Mouse (Mus musculus): ENCODE measurements at regions not wholly inside any gene's neighbourhood (a gene's known extent, or its start where the extent isn't known, plus 50 kb on each side); places are given as distances from the start of the nearest gene placed in this dataset.

DNA sequence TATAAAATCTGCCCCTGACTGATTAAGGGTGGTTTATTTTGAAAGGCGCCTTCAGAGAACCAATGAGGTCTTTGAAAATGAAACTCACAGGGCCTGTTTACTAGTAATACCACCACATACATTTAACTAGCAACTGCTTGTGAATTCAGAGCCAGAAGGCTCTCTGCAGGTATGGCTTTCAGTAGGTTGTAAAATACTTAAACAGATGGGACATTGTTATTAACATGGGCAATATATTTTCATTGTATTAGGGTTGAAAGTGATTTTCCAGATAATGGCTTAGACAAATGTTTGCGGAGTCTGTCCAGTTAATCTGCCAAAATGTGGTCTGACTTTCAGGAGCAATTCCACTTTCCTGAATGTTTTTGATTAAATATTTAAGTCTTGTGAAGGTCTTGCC, 430.8 kb downstream of the Btg1 start:
- no peak for DNase-seq (ENCODE audit: low spot score in 2 of 2)

DNA sequence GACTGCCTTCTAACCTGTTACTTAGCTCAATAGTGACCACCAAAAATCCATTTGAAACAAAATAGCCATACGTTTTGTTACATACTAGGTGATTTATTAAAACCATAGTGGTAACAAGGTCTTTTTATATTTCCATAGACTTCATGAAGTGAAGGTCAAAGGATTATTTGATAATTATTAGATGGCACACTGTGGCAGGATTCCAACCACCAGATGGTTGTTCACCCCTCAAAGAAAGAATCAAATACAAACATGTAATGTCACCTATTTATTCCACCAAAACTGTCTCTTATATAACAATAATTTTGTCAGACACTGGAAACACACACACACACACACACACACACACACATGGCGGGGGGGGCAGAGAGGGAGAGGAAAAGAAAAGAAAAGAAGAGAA, 431.2 kb downstream of the Btg1 start:
- no peak for DNase-seq (ENCODE audit: low spot score in 2 of 2)

GRCm38 (mm10) chr10:97054472-97054871, 424.9 kb upstream of the Dcn start:
- DNase-seq (ENCODE audit: low spot score in 2 of 2): no peak

DNA sequence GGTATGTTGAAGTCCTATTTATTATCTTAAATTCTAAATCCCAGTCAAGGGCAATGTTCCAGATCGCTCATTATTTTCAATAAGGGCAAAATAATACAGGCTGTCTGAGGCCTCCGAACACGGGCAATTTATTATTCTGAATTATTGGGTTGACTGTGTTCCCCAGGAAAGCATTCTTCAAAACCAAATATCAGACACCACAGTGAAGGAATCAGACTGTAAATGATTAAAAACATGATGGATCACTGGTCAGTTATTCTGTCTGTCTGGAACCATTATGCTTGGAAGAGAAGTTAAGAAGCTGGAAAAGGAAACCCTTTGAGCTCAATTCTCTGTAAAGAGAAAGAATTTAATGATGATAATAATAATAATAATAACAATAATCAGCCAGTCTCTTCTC, 417.4 kb upstream of the Dcn start:
- no peak for DNase-seq (ENCODE audit: low spot score in 2 of 2)

GRCm38 (mm10) chr10:97064546-97064945, 414.9 kb upstream of the Dcn start:
- DNase-seq (ENCODE audit: low spot score in 2 of 2): no peak

DNA sequence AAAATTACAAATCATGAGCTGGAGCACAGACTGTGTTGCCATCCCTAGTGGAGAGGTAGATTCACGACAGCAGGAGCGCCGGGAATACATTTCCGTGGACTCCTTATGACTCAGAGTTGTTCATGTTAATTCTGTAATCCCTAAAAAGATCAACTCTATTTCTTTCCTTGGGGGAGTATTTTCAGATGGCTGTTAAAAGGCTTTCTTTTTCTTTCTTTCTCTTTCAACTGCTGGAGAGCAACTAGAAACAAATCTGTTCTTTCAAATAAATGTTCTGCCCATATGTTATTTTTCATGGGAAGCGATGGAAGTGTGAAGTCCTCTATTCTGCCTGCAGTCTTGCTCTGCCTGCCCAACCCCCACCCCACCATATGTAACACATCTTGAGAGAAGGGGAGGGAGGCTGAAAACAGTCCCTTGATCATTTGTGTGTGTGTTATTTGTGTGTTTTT, 401.4 kb upstream of the Dcn start:
- DNase-seq (ENCODE audit: low spot score in 2 of 2): no peak

- no peak for DNase-seq (ENCODE audit: low spot score in 2 of 2)
Measured at GRCm38 (mm10) chr10:97079575-97079974, 399.8 kb upstream of the Dcn start.

DNA sequence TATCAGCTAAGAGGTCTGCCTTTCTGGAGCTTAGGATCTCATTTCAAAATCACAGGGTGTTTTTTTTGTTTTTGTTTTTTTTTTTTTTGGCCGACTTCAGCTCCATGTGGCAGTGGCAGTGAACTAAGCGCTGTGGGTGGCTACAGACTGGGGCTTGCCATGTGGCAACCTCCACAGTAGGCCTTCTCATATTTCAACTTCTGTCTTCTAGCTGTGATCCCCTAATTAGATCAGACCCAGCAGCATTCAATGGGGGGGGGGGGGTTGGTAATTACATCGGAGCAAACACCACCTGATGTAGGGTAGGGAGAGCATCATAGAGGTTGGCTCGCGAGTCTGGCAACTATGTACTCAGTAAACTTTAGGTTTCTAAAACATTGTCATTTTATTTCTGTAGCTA, 392.1 kb upstream of the Dcn start:
- DNase-seq (ENCODE audit: low spot score in 2 of 2): no peak

GRCm38 (mm10) chr10:97090254-97090653, 389.2 kb upstream of the Dcn start:
- DNase-seq (ENCODE audit: low spot score in 2 of 2): no peak

GRCm38 (mm10) chr10:97093886-97094285, 385.5 kb upstream of the Dcn start:
- no peak for DNase-seq (ENCODE audit: low spot score in 2 of 2)

GRCm38 (mm10) chr10:97114501-97114900, 364.9 kb upstream of the Dcn start:
- no peak for DNase-seq (ENCODE audit: low spot score in 2 of 2)

- DNase-seq (ENCODE audit: low spot score in 2 of 2): no peak
Measured at GRCm38 (mm10) chr10:97122693-97123092, 356.7 kb upstream of the Dcn start.

- no peak for DNase-seq (ENCODE audit: low spot score in 2 of 2)
Measured at GRCm38 (mm10) chr10:97141561-97141960, 337.8 kb upstream of the Dcn start.

DNA sequence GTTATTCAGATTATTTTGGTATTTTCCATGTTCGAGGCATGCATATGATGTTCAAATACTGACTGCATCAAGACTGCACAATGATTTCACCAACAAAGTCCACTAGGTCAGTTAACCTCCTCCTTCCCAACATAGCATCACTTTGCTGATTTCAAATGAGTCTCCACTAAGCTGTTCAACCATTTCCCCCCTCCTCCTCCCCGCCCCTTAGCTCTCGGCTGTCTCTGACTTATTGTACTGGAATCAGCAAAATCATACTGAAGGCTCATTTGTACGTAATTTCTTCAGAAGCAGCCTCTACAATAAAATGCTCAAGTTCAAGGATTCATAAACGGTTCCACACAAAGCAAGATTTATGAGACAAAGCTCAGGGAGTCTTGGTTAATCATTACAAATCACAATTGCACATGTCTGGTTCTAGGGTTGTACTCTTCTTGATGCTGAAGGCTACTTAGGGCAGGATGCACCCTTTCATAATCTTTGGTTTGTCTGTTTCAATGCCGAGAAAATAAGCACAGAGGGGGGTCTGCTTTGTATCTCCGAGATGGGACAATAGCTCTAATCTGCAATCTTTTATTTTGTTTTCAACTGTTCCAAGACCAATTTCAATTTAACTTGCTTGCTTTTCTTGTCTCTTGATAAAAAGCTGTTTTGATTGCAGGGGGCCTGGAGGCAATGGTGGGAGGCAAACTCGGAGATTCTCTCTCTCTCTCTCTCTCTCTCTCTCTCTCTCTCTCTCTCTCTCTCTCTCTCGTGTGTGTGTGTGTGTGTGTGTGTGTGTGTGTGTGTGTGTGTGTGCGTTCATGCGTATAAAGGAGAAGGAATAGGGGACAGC, 320.6 kb upstream of the Dcn start:
- no peak for DNase-seq (ENCODE audit: low spot score in 2 of 2)

DNA sequence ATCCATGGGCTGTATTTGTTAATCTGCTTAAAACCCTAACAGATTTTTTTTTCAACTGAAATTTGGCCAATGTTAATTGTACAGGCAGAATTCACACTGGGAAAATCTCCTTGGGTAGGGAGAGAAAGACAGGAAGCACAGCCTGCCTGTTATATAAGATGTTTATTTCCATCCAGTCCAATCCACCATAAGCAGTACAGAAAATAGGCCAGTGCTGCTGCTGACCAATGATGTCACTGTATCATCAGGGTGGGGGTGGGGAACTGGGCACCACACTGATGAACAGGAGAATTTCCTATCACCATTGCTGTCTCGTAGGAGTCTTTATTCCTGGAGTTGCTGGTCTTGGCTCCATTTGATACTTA, 320.0 kb upstream of the Dcn start:
- no peak for DNase-seq (ENCODE audit: low spot score in 2 of 2)

- DNase-seq (ENCODE audit: low spot score in 2 of 2): peak in 1 of 2 experiments; percentile 22
Measured at GRCm38 (mm10) chr10:97159831-97160575, 319.4 kb upstream of the Dcn start.

DNA sequence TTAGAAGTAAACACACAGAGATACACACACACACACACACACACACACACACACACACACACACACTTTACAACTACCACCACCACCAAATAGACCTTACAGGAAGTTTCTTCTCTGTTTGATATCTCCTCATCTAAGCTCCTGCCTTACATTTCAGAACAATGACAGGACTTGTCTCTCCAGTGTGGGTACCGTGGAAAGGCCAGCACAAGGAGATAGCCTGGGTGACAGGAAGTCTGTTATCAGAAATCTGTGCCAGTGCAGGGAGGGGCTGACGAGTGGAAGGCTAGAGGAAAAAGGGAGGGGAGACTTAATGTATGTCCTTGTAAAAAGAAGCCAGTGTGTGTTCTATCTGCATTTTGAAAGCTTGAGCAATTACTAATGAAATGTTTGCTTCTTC, 318.5 kb upstream of the Dcn start:
- DNase-seq (ENCODE audit: low spot score in 2 of 2): no peak

- DNase-seq (ENCODE audit: low spot score in 2 of 2): no peak
Measured at GRCm38 (mm10) chr10:97178468-97178867, 300.9 kb upstream of the Dcn start.

DNA sequence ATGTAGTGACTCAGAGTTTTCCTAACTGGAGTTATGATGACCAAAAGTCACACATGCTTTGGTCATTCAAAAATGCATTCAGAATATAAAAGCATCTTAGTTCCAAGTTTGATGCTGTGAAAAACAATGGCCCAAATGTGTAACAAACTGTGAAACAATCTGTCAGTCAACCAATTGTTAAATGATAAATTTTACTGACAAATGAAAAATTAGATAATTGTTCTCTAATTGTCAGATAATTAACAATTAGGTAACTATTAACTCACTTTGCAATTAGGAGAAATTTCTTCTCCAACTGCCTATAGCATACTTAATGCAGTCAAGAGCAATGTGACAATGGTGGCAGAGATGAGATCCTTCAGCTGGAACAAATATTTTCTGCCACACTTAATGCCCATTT, 289.7 kb upstream of the Dcn start:
- DNase-seq (ENCODE audit: low spot score in 2 of 2): no peak

- DNase-seq (ENCODE audit: low spot score in 2 of 2): no peak
Measured at GRCm38 (mm10) chr10:97211238-97211695, 268.1 kb upstream of the Dcn start.

DNA sequence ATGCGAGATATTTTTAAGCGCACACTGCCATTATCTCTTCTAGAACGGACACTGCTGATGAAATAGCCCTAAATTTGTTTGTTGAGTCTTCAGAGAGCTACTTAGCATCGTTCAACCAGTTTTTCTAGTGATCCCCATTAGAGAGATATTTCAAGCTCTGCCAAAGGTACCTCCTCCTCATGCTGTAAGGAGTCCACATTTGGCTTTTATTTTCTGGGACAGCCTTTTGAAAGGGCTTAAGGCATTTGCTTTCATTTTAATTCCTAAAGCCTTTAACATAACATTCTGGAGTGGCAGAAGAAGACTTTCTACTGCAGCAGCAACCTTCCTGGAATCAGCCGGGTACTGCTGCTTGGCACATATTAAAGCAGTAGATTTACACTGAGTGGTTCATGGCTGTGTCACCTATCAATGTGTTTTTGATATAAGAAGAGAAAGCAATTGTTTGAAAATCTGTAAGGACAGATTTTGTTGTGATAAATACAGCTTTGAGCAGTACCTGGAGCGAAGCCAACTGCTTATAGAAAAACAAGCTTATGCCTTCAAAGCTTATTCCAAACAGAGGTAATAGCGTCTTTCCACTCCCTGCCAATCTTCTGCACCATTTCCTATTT, 267.5 kb upstream of the Dcn start:
- DNase-seq (ENCODE audit: low spot score in 2 of 2): no peak

- peak; percentile 5 to 20 for DNase-seq (ENCODE audit: low spot score in 2 of 2)
Measured at GRCm38 (mm10) chr10:97219474-97219873, 259.9 kb upstream of the Dcn start.

All from adrenal gland, adult 18-20 months (tissue).